In genomic region chr10:37603529-37603928, GRCm38 (mm10) we compare ENCODE assay signal across 14 mouse cellular contexts.
DNase-seq lines count a peak whose midpoint lies in the region; ATAC-seq and TF ChIP-seq lines count a peak whose summit lies in the region.
"Had no signal": no experiment of that assay in that cellular context is flagged by ENCODE, and none has a peak within 500 bp of the region (broad histone marks: within the 10 kb centered on the region; RNA-seq: fewer than 3 reads in every experiment).

No protein-coding gene starts in this region.

- 75% methylated on average over 1 of the region's 1 CpGs for WGBS in heart, embryonic 13.5 days
- WGBS in lung, embryonic 16.5 days, result 18% methylated on average over 1 of the region's 1 CpGs
- 15% methylated on average over 1 of the region's 1 CpGs for WGBS in limb, embryonic 15.5 days

- H3K27me3 ChIP-seq in heart, embryonic 13.5 days (replicated peaks), result no peaks in the 10 kb centered on the region
- H3K27me3 ChIP-seq in lung, embryonic 16.5 days (ENCODE audit: control insufficient read depth, insufficient read depth, low read depth, low read length), result no peaks in the 10 kb centered on the region
- no peaks in the 10 kb centered on the region for H3K27me3 ChIP-seq in limb, embryonic 15.5 days

- TF ChIP-seq CTCF in embryonic fibroblast, embryonic 13.5 days (IDR thresholded peaks at IDR 0.05; ENCODE audit: borderline replicate concordance, insufficient read depth, low read length), result no peak

- H3K36me3 ChIP-seq in heart, embryonic 13.5 days, result no peaks in the 10 kb centered on the region
- no peaks in the 10 kb centered on the region for H3K36me3 ChIP-seq in lung, embryonic 16.5 days (ENCODE audit: control insufficient read depth, insufficient read depth, low read length)
- no peaks in the 10 kb centered on the region for H3K36me3 ChIP-seq in limb, embryonic 15.5 days
- H3K36me3 ChIP-seq: midbrain, embryonic 10.5 days had no signal

- no peak for ATAC-seq in heart, embryonic 13.5 days (ENCODE audit: extremely low read depth, insufficient number of reproducible peaks, low FRiP score, low TSS enrichment)
- peak; percentile 49; the same call in 1 of the 2 replicates for ATAC-seq in lung, embryonic 16.5 days (ENCODE audit: low read depth)
- no peak for ATAC-seq in limb, embryonic 15.5 days (ENCODE audit: insufficient number of reproducible peaks, low FRiP score, low TSS enrichment, low read depth)
- ATAC-seq: forebrain, embryonic 16.5 days had no signal

- DNase-seq in heart, postnatal 14 days, result no peak
- DNase-seq in lung, postnatal 4 days, result no peak
- no peak for DNase-seq in urinary bladder, postnatal 14 days (ENCODE audit: low spot score)
- no peak for DNase-seq in layer of hippocampus, adult 9-11 months
- DNase-seq: cerebellum, adult 8-10 months; retina, postnatal 1 day; thymus, postnatal 14 days had no signal

- no peak overlapping the region for H3K4me2 ChIP-seq in heart, embryonic 13.5 days
- no peak overlapping the region for H3K4me2 ChIP-seq in lung, embryonic 16.5 days (ENCODE audit: low read depth, low read length)
- no peak overlapping the region for H3K4me2 ChIP-seq in limb, embryonic 15.5 days

- H3K4me1 ChIP-seq in heart, embryonic 13.5 days, result no peaks in the 10 kb centered on the region
- peaks cover 5% of the 10 kb centered on the region for H3K4me1 ChIP-seq in lung, embryonic 16.5 days (replicated peaks; ENCODE audit: control insufficient read depth, insufficient read depth, low read length)
- peaks cover 11% of the 10 kb centered on the region for H3K4me1 ChIP-seq in embryonic fibroblast, embryonic 13.5 days (ENCODE audit: control insufficient read depth, insufficient read depth, low read length)
- H3K4me1 ChIP-seq in limb, embryonic 15.5 days, result peaks cover 3% of the 10 kb centered on the region
- H3K4me1 ChIP-seq: midbrain, embryonic 10.5 days had no signal

- no peak for TF ChIP-seq POLR2A in embryonic fibroblast, embryonic 13.5 days (IDR thresholded peaks at IDR 0.05; ENCODE audit: low read depth, low read length)

- no peak overlapping the region for H3K4me3 ChIP-seq in heart, embryonic 13.5 days
- no peak overlapping the region for H3K4me3 ChIP-seq in lung, embryonic 16.5 days (ENCODE audit: low read length)
- H3K4me3 ChIP-seq in embryonic fibroblast, embryonic 13.5 days (ENCODE audit: insufficient read depth, low read length), result no peak overlapping the region
- H3K4me3 ChIP-seq in limb, embryonic 15.5 days, result no peak overlapping the region
- H3K4me3 ChIP-seq: midbrain, embryonic 10.5 days had no signal

- H3K9ac ChIP-seq in heart, embryonic 13.5 days, result no peak overlapping the region
- no peak overlapping the region for H3K9ac ChIP-seq in lung, embryonic 16.5 days (ENCODE audit: low read length)
- H3K9ac ChIP-seq in limb, embryonic 15.5 days, result no peak overlapping the region
- H3K9ac ChIP-seq: liver, embryonic 14.5 days had no signal

- H3K9me3 ChIP-seq in heart, embryonic 13.5 days, result no peaks in the 10 kb centered on the region
- H3K9me3 ChIP-seq in lung, embryonic 16.5 days (ENCODE audit: control insufficient read depth, low read length), result no peaks in the 10 kb centered on the region
- H3K9me3 ChIP-seq in limb, embryonic 15.5 days, result no peaks in the 10 kb centered on the region
- H3K9me3 ChIP-seq: midbrain, embryonic 10.5 days had no signal

- intact Hi-C loops in heart, postnatal 14 days (cut with DNase I), result no loop called here

- H3K27ac ChIP-seq in heart, embryonic 13.5 days (replicated peaks), result 0 out of 2 replicates have a peak overlapping the region, but pooled peaks have one; percentile 20
- H3K27ac ChIP-seq in lung, embryonic 16.5 days (ENCODE audit: low read length), result 0 out of 2 replicates have a peak overlapping the region, but pooled peaks have one; percentile 36
- H3K27ac ChIP-seq in embryonic fibroblast, embryonic 13.5 days (ENCODE audit: insufficient read depth, low read length), result peak overlapping the region; percentile 99
- peak overlapping the region; percentile 68 for H3K27ac ChIP-seq in limb, embryonic 15.5 days
- H3K27ac ChIP-seq: liver, embryonic 14.5 days; midbrain, embryonic 10.5 days had no signal

Comparison
In these comparisons a context has a peak if more than half of its experiments do, and no peak if none do; other contexts are left out.
1. H3K27ac ChIP-seq: peak in every context shown above with its lines; median percentile 99 in embryonic fibroblast, embryonic 13.5 days; 68 in limb, embryonic 15.5 days; 36 in lung, embryonic 16.5 days; 20 in heart, embryonic 13.5 days.